Mouse (Mus musculus) C2C12 (cell line): Measurements from ENCODE around the gene Cend1. TPM values are rescaled to one million over a fixed set of nuclear protein-coding genes. Genes with fewer than 3 reads are reported as not detected.

Experiments used
- H3K27me3 ChIP-seq: one replicate; pipeline ENCODE4 v1.6.1; 2011; ENCODE audit not compliant: control insufficient read depth, insufficient read depth, insufficient read length
- H3K36me3 ChIP-seq: one replicate; pipeline ENCODE4 v1.6.1; 2011; ENCODE audit not compliant: control insufficient read depth, insufficient read depth
- H3K4me3 ChIP-seq: one replicate; pipeline ENCODE4 v1.5.1; 2011; ENCODE audit warnings: mild to moderate bottlenecking, control low read depth; ENCODE audit not compliant: poor library complexity, insufficient read depth, severe bottlenecking
- H3K79me2 ChIP-seq: one replicate; pipeline ENCODE4 v1.6.1; 2011; ENCODE audit not compliant: control insufficient read depth, insufficient read depth
- H3K79me3 ChIP-seq: one replicate; pipeline ENCODE4 v1.6.1; 2011; ENCODE audit warnings: low read depth, control low read depth
- H3ac ChIP-seq: one replicate; pipeline ENCODE3; 2011; ENCODE audit warnings: low read depth; ENCODE audit not compliant: control insufficient read depth, insufficient read length
- CEBPB ChIP-seq: IDR thresholded peaks from one replicate; pipeline ENCODE4 v1.6.1; 2011; ENCODE audit warnings: low read depth, mild to moderate bottlenecking, control low read depth, moderate library complexity
- CTCF ChIP-seq: IDR thresholded peaks from one replicate; pipeline ENCODE4 v1.5.1; 2011; ENCODE audit not compliant: control insufficient read depth, insufficient read depth, insufficient read length
- FOSL1 ChIP-seq: IDR thresholded peaks from one replicate; pipeline ENCODE4 v1.8.0; 2011; ENCODE audit warnings: mild to moderate bottlenecking, low read length; ENCODE audit not compliant: poor library complexity, insufficient read depth, severe bottlenecking
- MAX ChIP-seq: IDR thresholded peaks from one replicate; pipeline ENCODE4 v1.6.1; 2011; ENCODE audit warnings: mild to moderate bottlenecking, control low read depth
- MYOD1 ChIP-seq: IDR thresholded peaks from one replicate; pipeline ENCODE4 v1.6.1; 2011; ENCODE audit warnings: low read depth; ENCODE audit not compliant: control insufficient read depth, insufficient read length
- MYOG ChIP-seq: IDR thresholded peaks from one replicate; pipeline ENCODE4 v1.6.1; 2011; ENCODE audit not compliant: control insufficient read depth, insufficient read length; ENCODE audit errors: extremely low read depth
- USF1 ChIP-seq: IDR thresholded peaks from one replicate; pipeline ENCODE4 v1.6.1; 2011; ENCODE audit warnings: low read depth, mild to moderate bottlenecking, control low read depth, moderate library complexity
- polyA plus RNA-seq: library from polyadenylated mRNA; unstranded; fragments of >200 nt; fragmentation: generic; extraction: Trizol; gene quantifications from one replicate; pipeline ENCODE4 v1.2.1, GENCODE M21; 2012; ENCODE audit warnings: missing spikeins

Gene Cend1
- polyA plus RNA-seq, 1 experiment = 2.4 TPM

DNA sequence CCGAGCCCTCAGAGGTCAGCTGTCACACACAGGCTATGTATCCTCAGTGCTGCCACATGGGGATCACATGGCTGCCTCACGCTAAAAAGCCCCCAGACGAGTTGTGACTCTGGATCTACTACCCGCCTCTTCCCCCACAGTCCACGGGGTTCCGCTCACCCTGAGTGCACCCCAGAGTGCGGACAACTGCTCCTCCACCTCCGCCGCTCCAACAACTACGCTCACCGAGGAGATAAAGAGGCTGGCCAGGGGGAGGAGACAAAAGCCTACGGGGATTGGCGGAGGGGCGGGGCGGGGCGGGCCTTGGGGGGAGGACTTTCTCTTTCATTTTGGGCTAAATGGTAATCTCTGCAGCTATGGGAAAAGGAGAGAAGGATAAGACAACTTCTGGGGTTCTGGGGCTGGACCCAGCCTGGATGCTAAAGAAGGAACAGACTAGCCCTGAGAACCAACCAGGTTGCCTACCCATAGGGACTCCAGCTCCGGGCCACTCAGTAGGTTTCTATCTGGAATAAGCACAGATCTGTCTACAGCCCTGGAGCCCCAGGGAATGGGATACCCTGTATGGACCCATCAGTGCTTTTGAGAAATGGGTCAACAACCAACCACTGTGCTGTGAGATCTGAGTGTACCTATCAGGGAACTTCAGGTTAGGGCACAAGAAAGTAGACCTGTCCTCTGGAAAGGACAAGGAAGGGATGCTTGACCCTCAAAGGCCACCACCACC is 6.0 kb upstream of the Cend1 start:
- H3K4me3 ChIP-seq = peak overlapping the region; percentile 11
- H3K36me3 ChIP-seq = peaks cover 27% of the 10 kb centered on the region
- peaks cover 7% of the 10 kb centered on the region for H3K79me3 ChIP-seq
- no peaks in the 10 kb centered on the region for H3K27me3 ChIP-seq
- H3ac ChIP-seq = peak overlapping the region; percentile 43
- H3K79me2 ChIP-seq = peaks cover 28% of the 10 kb centered on the region
- no peak for TF ChIP-seq CEBPB
- no peak for TF ChIP-seq MAX
- TF ChIP-seq CTCF = no peak
- no peak for TF ChIP-seq USF1
- no peak for TF ChIP-seq MYOD1
- no peak for TF ChIP-seq MYOG
- no peak for TF ChIP-seq FOSL1

DNA sequence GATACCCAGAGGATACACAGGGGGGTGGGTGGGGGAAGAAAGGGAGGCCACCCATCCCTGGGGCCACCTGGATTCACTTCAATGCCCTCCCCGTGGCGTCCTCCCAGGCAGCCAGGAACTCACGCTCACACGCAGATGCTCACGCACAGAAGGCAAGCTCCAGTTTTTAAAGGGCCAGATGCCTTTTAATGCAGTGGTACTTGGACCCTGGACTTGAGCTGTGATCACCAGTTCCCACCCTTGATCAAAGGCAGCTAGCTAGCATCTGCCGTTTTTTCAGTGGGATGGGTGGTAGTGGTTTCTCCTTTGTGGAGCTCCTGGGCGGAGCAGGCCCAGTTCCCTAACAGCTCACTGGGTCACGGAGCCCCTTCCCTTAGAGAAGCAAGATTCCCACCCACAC is 5.2 kb upstream of the Cend1 start:
- peaks cover 28% of the 10 kb centered on the region for H3K79me2 ChIP-seq
- H3K27me3 ChIP-seq = no peaks in the 10 kb centered on the region
- H3K79me3 ChIP-seq = peaks cover 7% of the 10 kb centered on the region
- H3ac ChIP-seq = no peak overlapping the region
- TF ChIP-seq MYOD1 (no peak), USF1 (no peak), FOSL1 (no peak), CEBPB (no peak), CTCF (no peak), MYOG (no peak), MAX (no peak)
- H3K4me3 ChIP-seq = no peak overlapping the region
- H3K36me3 ChIP-seq = peaks cover 21% of the 10 kb centered on the region

DNA sequence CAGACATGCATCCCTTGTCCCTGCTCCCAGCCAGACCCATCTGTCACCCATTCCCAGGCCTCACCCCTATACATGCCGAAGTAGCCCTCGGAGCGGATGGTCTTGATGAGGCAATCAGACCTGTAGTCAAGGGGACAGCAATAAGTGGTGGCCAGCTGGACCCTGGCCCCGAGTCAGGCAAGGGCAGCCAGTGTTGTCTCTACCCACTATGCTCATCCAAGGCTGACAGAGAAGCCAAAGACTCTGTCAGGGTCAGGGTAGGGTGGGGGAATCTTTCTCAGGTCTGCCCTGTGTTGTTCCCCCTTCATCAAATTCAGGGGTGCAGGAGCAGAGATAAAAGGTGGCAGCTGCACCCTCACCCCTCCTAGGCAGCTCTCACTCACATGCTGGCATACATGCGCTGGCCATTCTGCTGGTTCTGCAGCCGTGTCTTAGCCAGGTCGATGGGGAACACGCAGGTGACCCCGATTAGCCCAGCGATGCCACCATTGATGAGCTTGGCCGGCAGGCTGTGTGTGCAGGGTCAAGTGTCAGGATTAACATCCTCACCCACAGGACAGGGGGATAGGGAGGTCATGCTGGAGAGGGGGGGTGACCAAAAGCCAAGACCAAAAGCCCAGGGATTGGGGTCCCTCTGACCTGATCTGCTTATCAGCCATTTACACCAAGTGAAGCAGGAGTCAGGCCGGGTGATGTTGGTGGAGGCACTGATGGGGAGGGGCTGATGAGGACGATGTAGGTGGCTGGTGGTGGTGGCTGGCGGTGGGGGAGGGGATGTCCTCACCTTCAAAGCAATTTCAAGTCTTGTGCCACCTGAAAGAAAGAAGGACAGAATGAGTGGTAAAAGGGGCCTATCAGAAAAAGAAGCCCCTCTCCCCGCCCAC is 4.5 kb upstream of the Cend1 start:
- H3K79me3 ChIP-seq = peaks cover 7% of the 10 kb centered on the region
- no peak for TF ChIP-seq FOSL1
- TF ChIP-seq MYOG = no peak
- TF ChIP-seq USF1 = no peak
- no peak for TF ChIP-seq MYOD1
- no peak for TF ChIP-seq MAX
- TF ChIP-seq CTCF = no peak
- TF ChIP-seq CEBPB = no peak
- no peaks in the 10 kb centered on the region for H3K27me3 ChIP-seq
- H3K36me3 ChIP-seq = peaks cover 15% of the 10 kb centered on the region
- no peak overlapping the region for H3ac ChIP-seq
- H3K79me2 ChIP-seq = peaks cover 28% of the 10 kb centered on the region
- no peak overlapping the region for H3K4me3 ChIP-seq

DNA sequence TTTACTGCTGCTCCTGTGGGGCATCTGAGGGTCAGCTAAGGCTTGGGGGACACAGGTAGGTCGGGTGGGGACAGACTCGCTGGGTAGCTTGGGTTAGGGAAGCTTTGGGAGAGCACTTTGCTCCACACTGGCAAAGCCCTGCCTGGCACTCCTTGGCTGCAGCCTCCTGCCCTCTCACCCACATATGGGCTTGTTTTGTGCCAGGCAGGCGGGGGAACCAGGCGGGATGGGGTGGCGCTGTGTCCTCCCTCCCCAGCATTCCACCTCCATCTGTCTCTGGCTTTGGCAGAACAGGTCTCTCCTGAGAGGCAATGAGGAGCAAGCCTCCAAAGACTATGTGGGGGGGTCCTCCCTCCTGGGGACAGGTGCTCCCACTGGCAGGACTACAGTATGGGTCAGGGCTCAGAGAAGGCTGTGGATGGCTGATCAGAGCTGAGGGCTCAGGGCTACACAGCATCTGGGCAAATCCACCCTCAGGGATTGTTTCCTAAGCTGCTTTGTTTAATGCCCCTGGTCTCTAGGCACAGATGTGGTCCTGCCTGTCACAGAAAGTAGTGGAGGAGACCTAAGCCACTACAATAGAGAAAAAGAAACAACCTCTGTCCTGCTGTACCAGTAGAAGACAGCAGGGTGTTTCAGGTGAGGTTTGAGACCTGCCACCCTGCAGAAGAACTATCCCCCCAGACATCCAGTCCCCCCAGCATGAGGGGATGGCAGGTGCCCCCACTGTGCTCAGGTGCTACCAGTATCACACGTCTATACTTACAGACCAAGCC is 3.6 kb upstream of the Cend1 start:
- TF ChIP-seq USF1 = no peak
- TF ChIP-seq MYOG = no peak
- TF ChIP-seq CTCF = no peak
- no peak for TF ChIP-seq MAX
- no peak for TF ChIP-seq FOSL1
- TF ChIP-seq MYOD1 = no peak
- no peak for TF ChIP-seq CEBPB
- Histone ChIP-seq H3K79me3 (peaks cover 7% of the 10 kb centered on the region), H3K4me3 (no peak overlapping the region), H3K27me3 (no peaks in the 10 kb centered on the region), H3ac (no peak overlapping the region), H3K79me2 (peaks cover 28% of the 10 kb centered on the region), H3K36me3 (peaks cover 7% of the 10 kb centered on the region)

DNA sequence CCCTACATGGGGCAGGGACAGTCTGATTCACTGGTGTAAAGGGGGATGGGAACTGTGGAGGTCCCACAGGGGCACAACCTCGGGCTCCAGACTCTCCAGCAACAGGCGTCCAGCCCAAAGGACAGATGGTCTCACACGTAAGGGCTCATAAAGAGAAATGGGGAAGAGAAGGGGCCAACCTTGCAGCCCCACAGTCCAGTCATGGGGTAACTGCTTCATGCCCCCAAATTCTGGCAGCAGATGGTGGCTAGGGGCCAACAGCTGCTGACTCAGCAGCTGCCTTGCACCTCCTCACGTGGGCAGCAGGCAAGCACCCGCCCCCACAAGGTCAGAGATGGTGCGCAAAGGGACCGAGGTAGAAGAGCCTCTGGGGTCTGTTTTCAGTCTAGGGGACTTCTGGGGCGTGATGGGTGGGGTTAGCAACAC is 2.9 kb upstream of the Cend1 start:
- TF ChIP-seq CEBPB (no peak), FOSL1 (no peak)

More for the DNA sequence above, 2.9 kb upstream of the Cend1 start:
- Histone ChIP-seq H3K36me3 (peaks cover 5% of the 10 kb centered on the region), H3K79me2 (peaks cover 28% of the 10 kb centered on the region), H3K4me3 (no peak overlapping the region), H3ac (no peak overlapping the region), H3K27me3 (no peaks in the 10 kb centered on the region), H3K79me3 (peaks cover 7% of the 10 kb centered on the region)
